Mouse (Mus musculus): ENCODE measurements around the gene Vmn1r75. TPM values are rescaled to one million over a fixed set of nuclear protein-coding genes. Genes with fewer than 3 reads are reported as not detected.

Vmn1r75 gene
- not detected in 2 replicates for polyA plus RNA-seq (2016; fragmentation: Nextera tagmentation; extraction: Ambion mirVana)

- H3K27me3 ChIP-seq (replicated peaks) = no peaks in the 10 kb centered on the region
- no peak within 1 kb of the TSS for H3K4me3 ChIP-seq
- no peaks in the 10 kb centered on the region for H3K36me3 ChIP-seq
- H3K27ac ChIP-seq = no peak within 1 kb of the TSS
- no peaks in the 10 kb centered on the region for H3K9me3 ChIP-seq (replicated peaks)
- no peak within 1 kb of the TSS for H3K9ac ChIP-seq
- H3K4me1 ChIP-seq = no peaks in the 10 kb centered on the region
- ATAC-seq = no peak
- H3K4me2 ChIP-seq = no peak within 1 kb of the TSS
These were observed at the start of gene Vmn1r75 for GRCm38 (mm10) chr7:11874330-11874729. Gene Vmn1r75, plus strand, starts transcription at chr7:11874630.

GRCm38 (mm10) chr7:11833680-11834079 lies 40.8 kb upstream of the Vmn1r75 start, which contains the start of gene Vmn1r74:
Gene Vmn1r74, plus strand, starts transcription at chr7:11833980.
- Histone ChIP-seq H3K4me1 (no peaks in the 10 kb centered on the region), H3K36me3 (no peaks in the 10 kb centered on the region), H3K4me3 (no peak within 1 kb of the TSS), H3K27ac (no peak within 1 kb of the TSS), H3K9ac (no peak within 1 kb of the TSS), H3K4me2 (no peak within 1 kb of the TSS), H3K27me3 (replicated peaks) (no peaks in the 10 kb centered on the region), H3K9me3 (replicated peaks) (peaks cover 15% of the 10 kb centered on the region)
- 55% methylated on average over 2 of the region's 2 CpGs for WGBS (ENCODE audit: insufficient replicate concordance)
- no peak for ATAC-seq

Other genes with a start within 250 kb of the Vmn1r75 start
- not detected in 2 replicates for gene Vmn1r72, start 194.5 kb upstream of the Vmn1r75 start, polyA plus RNA-seq (2016; fragmentation: Nextera tagmentation; extraction: Ambion mirVana)
- not detected in 2 replicates for gene Vmn1r73, start 144.4 kb upstream of the Vmn1r75 start, polyA plus RNA-seq (2016; fragmentation: Nextera tagmentation; extraction: Ambion mirVana)
- not detected in 2 replicates for gene Vmn1r74, start 40.6 kb upstream of the Vmn1r75 start, polyA plus RNA-seq (2016; fragmentation: Nextera tagmentation; extraction: Ambion mirVana)
- gene Vmn1r76, start 63.6 kb downstream of the Vmn1r75 start, polyA plus RNA-seq (2016; fragmentation: Nextera tagmentation; extraction: Ambion mirVana) = not detected in 2 replicates
- gene Vmn1r77, start 162.1 kb downstream of the Vmn1r75 start, polyA plus RNA-seq (2016; fragmentation: Nextera tagmentation; extraction: Ambion mirVana) = not detected in 2 replicates

Data from liver, embryonic 12.5 days (tissue).